Mouse (Mus musculus) hindbrain, embryonic 15.5 days (tissue): ENCODE measurements around the gene Thnsl2. TPM values are rescaled to one million over a fixed set of nuclear protein-coding genes. Genes with fewer than 3 reads are reported as not detected.

ENCODE experiments used
- ATAC-seq: fragments of 200-750 bp; cut with Nextera tagmentation; 2 replicates; pipeline ENCODE4 v1.8.0; 2017; ENCODE audit warnings: low read depth, moderate number of reproducible peaks, moderate TSS enrichment; ENCODE audit not compliant: low FRiP score
- H3K27ac ChIP-seq: fragments of 300-500 bp; sonication (generic); replicated peaks from 2 replicates; pipeline ENCODE4 v1.5.1; 2015; ENCODE audit warnings: mild to moderate bottlenecking, inconsistent platforms
- H3K27me3 ChIP-seq: fragments of 300-500 bp; sonication (generic); 2 replicates; pipeline ENCODE4 v1.6.1; 2015; ENCODE audit warnings: control low read depth, inconsistent platforms
- H3K36me3 ChIP-seq: fragments of 300-500 bp; sonication (generic); 2 replicates; pipeline ENCODE4 v1.6.1; 2015; ENCODE audit warnings: control low read depth, inconsistent platforms
- H3K4me1 ChIP-seq: fragments of 300-500 bp; sonication (generic); replicated peaks from 2 replicates; pipeline ENCODE4 v1.6.1; 2015; ENCODE audit warnings: control low read depth, inconsistent platforms
- H3K4me2 ChIP-seq: fragments of 300-500 bp; sonication (generic); 2 replicates; pipeline ENCODE4 v1.6.1; 2015; ENCODE audit warnings: moderate library complexity, mild to moderate bottlenecking, inconsistent platforms
- H3K4me3 ChIP-seq: fragments of 300-500 bp; sonication (generic); 2 replicates; pipeline ENCODE4 v1.5.1; 2015; ENCODE audit warnings: mild to moderate bottlenecking, inconsistent platforms
- H3K9ac ChIP-seq: fragments of 300-500 bp; sonication (generic); 2 replicates; pipeline ENCODE4 v1.6.1; 2015; ENCODE audit warnings: inconsistent platforms
- H3K9me3 ChIP-seq: fragments of 300-500 bp; sonication (generic); 2 replicates; pipeline ENCODE4 v1.6.1; 2016; ENCODE audit warnings: control low read depth, inconsistent platforms
- WGBS: fragments of 180-500 bp; shearing (Covaris S2); methylation state at CpG from one replicate; pipeline ENCODE4 v1.1.7; 2015; 5-methylcytosine and 5-hydroxymethylcytosine counted together
- polyA plus RNA-seq: library from polyadenylated mRNA; unstranded; fragments of >200 nt; fragmentation: Nextera tagmentation; extraction: Ambion mirVana; gene quantifications from 2 replicates; pipeline ENCODE4 v1.2.1, GENCODE M21; 2015

Thnsl2 gene
- polyA plus RNA-seq, 1 experiment from 2014 or later = 4.5 TPM

GRCm38 (mm10) chr6:71088992-71089391 is 55.2 kb downstream of the Thnsl2 start:
- WGBS = 80% methylated on average over 4 of the region's 4 CpGs
- Histone ChIP-seq H3K4me3 (no peak overlapping the region), H3K36me3 (no peaks in the 10 kb centered on the region), H3K9me3 (0 out of 2 replicates have a peak, but pooled peaks cover 5% of the 10 kb centered on the region), H3K27ac (no peak overlapping the region), H3K9ac (no peak overlapping the region), H3K4me2 (no peak overlapping the region), H3K4me1 (no peaks in the 10 kb centered on the region), H3K27me3 (no peaks in the 10 kb centered on the region)
- no peak for ATAC-seq

GRCm38 (mm10) chr6:71083441-71083840 is 60.8 kb downstream of the Thnsl2 start:
- Histone ChIP-seq H3K27me3 (no peaks in the 10 kb centered on the region), H3K4me3 (no peak overlapping the region), H3K9ac (no peak overlapping the region), H3K36me3 (no peaks in the 10 kb centered on the region), H3K4me2 (no peak overlapping the region), H3K4me1 (no peaks in the 10 kb centered on the region; the same call in 1 of the 2 replicates), H3K9me3 (0 out of 2 replicates have a peak, but pooled peaks cover 5% of the 10 kb centered on the region), H3K27ac (no peak overlapping the region)
- WGBS = 89% methylated on average over 7 of the region's 7 CpGs
- no peak for ATAC-seq

GRCm38 (mm10) chr6:71082084-71082483 is 62.2 kb downstream of the Thnsl2 start:
- Histone ChIP-seq H3K27ac (no peak overlapping the region), H3K4me1 (no peaks in the 10 kb centered on the region; the same call in 1 of the 2 replicates), H3K27me3 (no peaks in the 10 kb centered on the region), H3K9ac (no peak overlapping the region), H3K4me2 (no peak overlapping the region), H3K4me3 (no peak overlapping the region), H3K9me3 (0 out of 2 replicates have a peak, but pooled peaks cover 5% of the 10 kb centered on the region), H3K36me3 (no peaks in the 10 kb centered on the region)
- no peak for ATAC-seq
- whole genome bisulfite sequencing = 84% methylated on average over 11 of the region's 11 CpGs

GRCm38 (mm10) chr6:71081230-71081629 is 63.0 kb downstream of the Thnsl2 start:
- Histone ChIP-seq H3K9me3 (no peaks in the 10 kb centered on the region), H3K36me3 (no peaks in the 10 kb centered on the region), H3K4me2 (no peak overlapping the region), H3K27ac (no peak overlapping the region), H3K27me3 (no peaks in the 10 kb centered on the region), H3K4me1 (no peaks in the 10 kb centered on the region; the same call in 1 of the 2 replicates), H3K9ac (no peak overlapping the region), H3K4me3 (no peak overlapping the region)
- 71% methylated on average over 6 of the region's 6 CpGs for WGBS
- peak; percentile 48; the same call in 1 of the 2 replicates for ATAC-seq

Other genes with a start within 250 kb of the Thnsl2 start
- not detected in 2 replicates for gene Tex37, start 225.5 kb downstream of the Thnsl2 start, polyA plus RNA-seq
- gene Foxi3, start 187.9 kb downstream of the Thnsl2 start, polyA plus RNA-seq = not detected in 2 replicates
- gene Fabp1, start 55.4 kb upstream of the Thnsl2 start, polyA plus RNA-seq = 0.30 and 0.75 TPM in 2 replicates
- 18.4 and 22.9 TPM in 2 replicates for gene Krcc1, start 127.2 kb upstream of the Thnsl2 start, polyA plus RNA-seq
- gene Smyd1, start 177.8 kb upstream of the Thnsl2 start, polyA plus RNA-seq = 0.16 and 0.43 TPM in 2 replicates
- not detected in 2 replicates for gene Cd8b1, start 178.3 kb upstream of the Thnsl2 start, polyA plus RNA-seq
- gene Cd8a, start 229.0 kb upstream of the Thnsl2 start, polyA plus RNA-seq = not detected in 2 replicates